Mouse (Mus musculus): ENCODE measurements around the gene Rbms2.
A peak's percentile ranks its signal among the peaks of the same experiment; 100 is the strongest.
"Not testable (repeated sequence)": the region's sequence is repeated elsewhere in the genome, so short reads cannot be mapped to it uniquely, and the experiment has no call there.

Rbms2 gene

GRCm38 (mm10) chr10:128179989-128180388 lies at the start of gene Rbms2:
TSS of gene Rbms2 (minus strand) at chr10:128180297.
- no peak for DNase-seq (ENCODE audit: low read depth, low spot score)

DNA sequence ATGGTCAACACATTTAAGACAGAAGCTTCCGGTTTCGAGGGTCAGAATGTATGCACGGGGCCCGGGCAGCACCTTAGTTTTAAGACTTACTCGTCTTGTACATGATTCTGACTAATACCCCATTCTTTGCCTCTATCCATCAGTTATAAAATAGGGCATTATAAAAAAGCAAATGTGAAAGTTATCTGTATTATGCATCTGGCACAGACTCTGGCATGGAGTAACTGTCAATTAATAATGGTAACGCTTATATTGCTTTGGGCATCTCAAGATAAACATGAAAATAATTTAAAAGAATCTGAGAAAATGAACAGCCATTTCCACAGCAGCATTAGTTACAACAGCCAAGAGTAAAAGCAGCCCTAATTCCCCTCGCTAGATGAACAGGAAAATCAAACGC lies 47.9 kb upstream of the Rbms2 start:
- no peak for DNase-seq (ENCODE audit: low read depth, low spot score)

GRCm38 (mm10) chr10:128227592-128227991 lies 47.5 kb upstream of the Rbms2 start:
- no peak for DNase-seq (ENCODE audit: low read depth, low spot score)

GRCm38 (mm10) chr10:128225538-128225937 lies 45.4 kb upstream of the Rbms2 start, which contains the start of gene Mip:
TSS of gene Mip (plus strand) at chr10:128225838.
- no peak for DNase-seq (ENCODE audit: low read depth, low spot score)

DNA sequence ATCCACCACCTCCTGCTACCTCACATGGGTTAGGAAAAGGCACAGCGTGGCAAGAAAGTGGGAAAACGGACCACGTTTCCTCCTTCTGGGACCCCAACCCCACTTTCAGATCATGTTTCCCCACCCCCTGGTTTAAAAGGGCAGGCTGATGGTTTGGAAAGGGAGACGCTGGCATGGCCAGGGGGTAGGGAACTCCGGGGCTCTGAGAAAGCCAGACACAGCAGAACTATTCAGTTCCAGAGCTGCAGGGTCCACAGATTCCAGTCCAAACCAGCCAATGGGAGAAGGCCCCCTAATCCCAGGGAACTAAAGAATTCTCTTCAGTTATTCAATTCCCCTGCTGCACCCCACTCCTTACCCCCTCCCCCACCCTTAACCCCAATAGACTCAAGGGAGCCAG lies 45.0 kb upstream of the Rbms2 start:
- no peak for DNase-seq (ENCODE audit: low read depth, low spot score)

DNA sequence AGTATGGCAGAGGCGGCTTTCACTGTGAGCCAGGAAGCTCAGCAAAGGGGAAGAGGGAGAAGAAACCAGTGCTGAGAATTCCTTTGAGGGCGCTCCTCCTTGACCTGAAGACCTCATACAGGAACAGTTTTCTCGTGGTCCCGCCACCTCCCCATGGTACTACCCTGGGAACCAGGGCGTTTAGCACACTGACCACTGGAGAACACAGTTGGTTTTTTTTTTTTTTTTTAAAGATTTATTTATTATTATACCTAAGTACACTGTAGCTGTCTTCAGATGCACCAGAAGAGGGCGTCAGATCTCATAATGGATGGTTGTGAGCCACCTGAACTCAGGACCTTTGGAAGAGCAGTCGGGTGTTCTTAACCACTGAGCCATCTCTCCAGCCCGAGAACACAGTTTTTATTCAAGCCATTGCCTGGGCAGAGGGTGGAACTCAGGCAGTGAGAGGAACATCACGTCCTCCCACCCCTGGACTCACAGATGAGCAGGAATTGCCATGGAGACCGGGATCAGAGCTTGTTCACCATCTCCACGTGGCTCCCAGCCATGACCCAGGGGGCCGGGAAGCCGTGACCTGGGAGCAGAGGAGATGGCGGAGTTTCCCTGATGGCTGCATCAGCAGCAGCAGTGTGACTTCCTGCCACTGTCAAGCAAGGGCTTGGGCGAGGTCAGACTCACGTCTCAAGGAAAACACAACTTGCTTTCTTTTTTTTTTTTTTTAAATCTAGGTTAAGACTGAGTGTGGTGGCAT lies 41.6 kb upstream of the Rbms2 start:
- DNase-seq (ENCODE audit: low read depth, low spot score) = peak; percentile 45

- DNase-seq (ENCODE audit: low read depth, low spot score) = no peak
Measured at GRCm38 (mm10) chr10:128218387-128219117, 38.5 kb upstream of the Rbms2 start.

DNA sequence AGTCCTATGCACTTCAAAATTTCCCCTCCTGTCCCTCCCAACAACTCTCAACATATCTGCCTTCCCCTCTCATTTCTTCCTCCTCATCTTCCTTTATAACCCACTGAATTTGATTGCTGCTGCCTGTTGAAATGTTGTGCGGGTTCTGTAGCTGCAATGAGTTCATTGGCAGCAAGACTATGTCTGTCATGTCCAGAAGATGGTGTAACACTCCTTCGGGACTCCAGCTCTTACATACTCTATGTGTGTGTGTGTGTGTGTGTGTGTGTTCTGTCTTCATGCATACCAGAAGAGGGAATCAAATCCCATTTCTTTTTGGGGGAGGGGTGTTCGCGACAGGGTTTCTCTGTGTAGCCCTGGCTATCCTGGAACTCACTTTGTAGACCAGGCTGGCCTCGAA lies 34.9 kb upstream of the Rbms2 start:
- no peak for DNase-seq (ENCODE audit: low read depth, low spot score)

DNA sequence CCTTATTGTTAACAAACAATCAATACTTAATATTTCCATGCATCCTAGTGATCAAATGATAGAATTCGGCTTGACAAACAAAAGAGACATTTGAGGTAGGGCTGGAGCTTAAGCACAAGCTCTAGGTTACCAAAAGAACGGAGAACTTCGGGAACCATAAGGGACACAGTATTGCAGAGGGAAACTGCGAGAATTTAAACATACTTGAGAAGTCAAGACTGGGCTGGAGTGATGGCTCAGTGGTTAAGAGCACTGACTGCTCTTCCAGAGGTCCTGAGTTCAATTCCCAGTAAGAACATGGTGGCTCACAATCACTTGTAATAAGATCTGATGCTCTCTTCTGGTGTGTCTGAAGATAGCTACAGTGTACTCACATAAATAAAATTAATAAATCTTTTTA lies 34.0 kb upstream of the Rbms2 start:
- not testable (repeated sequence) for DNase-seq (ENCODE audit: low read depth, low spot score)

GRCm38 (mm10) chr10:128212871-128213323 lies 32.8 kb upstream of the Rbms2 start:
- peak; percentile 85 for DNase-seq (ENCODE audit: low read depth, low spot score)

GRCm38 (mm10) chr10:128212148-128212547 lies 32.1 kb upstream of the Rbms2 start:
- no peak for DNase-seq (ENCODE audit: low read depth, low spot score)

- peak; percentile 93 for DNase-seq (ENCODE audit: low read depth, low spot score)
Measured at GRCm38 (mm10) chr10:128211390-128212108, 31.5 kb upstream of the Rbms2 start, which contains the start of gene Spryd4. TSS of gene Spryd4 (minus strand) at chr10:128211807.

- DNase-seq (ENCODE audit: low read depth, low spot score) = peak; percentile 25
Measured at GRCm38 (mm10) chr10:128210954-128211353, 30.9 kb upstream of the Rbms2 start.

DNA sequence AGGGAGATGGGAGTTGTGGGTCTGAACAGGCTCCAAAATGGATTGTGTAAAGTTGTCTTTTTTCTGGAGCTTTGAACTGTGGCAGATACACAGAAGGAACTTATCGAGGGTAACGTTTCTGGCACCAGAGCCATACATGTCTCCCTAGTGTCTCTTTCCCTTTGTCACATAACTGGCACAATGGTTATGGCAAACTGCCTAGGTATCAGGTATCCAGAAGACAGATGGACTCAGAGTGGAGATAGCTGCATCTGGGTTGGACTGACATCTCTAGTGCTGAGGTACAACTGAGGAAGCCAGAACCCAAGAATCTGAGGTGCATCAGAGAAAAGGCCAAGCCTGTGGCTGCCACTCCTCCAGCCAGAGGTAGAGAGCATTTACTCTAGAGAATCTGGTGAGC lies 30.0 kb upstream of the Rbms2 start:
- no peak for DNase-seq (ENCODE audit: low read depth, low spot score)

DNA sequence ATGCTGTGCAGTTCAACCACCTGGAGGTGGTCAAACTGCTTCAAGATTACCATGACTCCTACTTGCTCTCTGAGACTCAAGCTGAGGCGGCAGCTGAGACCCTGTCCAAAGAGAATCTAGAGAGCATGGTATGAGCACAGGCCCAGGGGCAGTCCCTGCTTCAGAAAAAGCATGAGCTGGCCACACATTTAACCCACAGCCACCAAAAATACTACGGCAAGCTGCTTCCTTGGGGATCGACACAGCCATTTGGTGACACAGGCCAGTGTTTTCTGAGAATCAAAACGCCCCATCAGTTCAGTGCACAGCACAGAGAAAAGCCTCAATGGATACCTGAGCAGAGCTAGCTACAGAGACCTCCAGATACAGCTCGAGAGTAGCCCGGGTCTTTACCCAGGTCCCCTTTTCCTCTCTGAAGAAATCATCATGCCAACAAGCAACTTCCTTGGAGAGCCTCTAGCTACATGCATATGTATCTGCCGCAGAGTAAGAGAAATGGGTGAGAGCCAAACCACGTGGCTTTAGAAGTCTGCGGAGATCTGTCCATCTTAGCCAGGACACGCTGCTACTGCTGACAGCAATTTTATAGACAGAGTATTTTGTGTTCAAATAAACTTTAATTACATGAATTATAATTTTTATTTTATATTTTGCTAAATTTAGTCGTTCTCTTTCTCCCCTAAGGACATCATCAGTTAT lies 29.4 kb upstream of the Rbms2 start:
- DNase-seq (ENCODE audit: low read depth, low spot score) = no peak

DNA sequence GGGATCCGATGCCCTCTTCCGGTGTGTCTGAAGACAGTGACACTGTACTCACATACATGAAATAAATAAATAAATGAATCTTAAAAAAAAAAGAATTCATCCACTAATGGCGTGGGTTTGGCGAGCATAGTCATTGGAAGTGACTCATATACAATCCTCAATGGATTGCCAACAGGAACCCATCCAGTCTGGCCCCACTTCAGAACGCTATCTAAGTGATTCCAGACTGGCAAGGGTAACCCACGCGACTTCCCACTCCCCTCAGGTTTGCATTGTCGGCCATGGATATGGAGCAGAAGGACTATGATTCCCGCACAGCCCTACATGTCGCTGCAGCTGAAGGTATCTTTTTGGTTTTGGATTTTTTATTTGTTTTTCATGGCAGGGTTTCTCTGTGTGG lies 28.2 kb upstream of the Rbms2 start:
- no peak for DNase-seq (ENCODE audit: low read depth, low spot score)

- no peak for DNase-seq (ENCODE audit: low read depth, low spot score)
Measured at GRCm38 (mm10) chr10:128204941-128205340, 24.8 kb upstream of the Rbms2 start.

- DNase-seq (ENCODE audit: low read depth, low spot score) = no peak
Measured at GRCm38 (mm10) chr10:128201856-128202255, 21.8 kb upstream of the Rbms2 start.

GRCm38 (mm10) chr10:128194551-128195461 lies 14.7 kb upstream of the Rbms2 start:
- peak; percentile 63 for DNase-seq (ENCODE audit: low read depth, low spot score)

DNA sequence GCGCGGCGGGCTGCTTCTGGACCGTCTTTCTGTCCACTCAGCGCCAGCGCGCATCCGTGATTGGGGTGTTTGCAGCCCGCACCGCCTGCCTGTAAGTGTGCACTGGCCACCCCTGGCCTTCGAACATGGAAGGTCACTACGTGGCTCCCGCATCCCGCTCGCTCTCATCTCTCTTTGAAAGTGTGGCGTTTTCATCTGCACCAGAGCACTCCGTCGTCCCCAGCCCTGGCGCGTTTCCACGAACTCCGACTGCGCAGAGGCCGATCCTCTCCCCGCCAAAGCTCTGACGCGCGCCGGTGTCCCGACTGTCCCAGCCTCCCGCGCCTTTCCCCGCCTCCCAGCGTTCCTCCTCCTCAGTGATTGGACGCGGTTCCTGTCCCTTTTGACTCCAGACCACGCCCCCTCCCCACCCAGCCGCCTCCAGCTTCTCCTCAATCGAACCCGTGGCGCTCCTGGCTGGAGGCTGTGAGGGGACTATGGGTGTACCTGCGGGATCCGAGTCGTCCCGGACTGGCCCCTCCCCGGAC lies 14.0 kb upstream of the Rbms2 start, which contains the start of gene Gls2:
TSS of gene Gls2 (plus strand) at position 434 of the 527 bp plus-strand sequence.
- DNase-seq (ENCODE audit: low read depth, low spot score) = peak; percentile 88
